Mouse (Mus musculus) layer of hippocampus, postnatal 25 days (tissue): ENCODE results near the gene Bsdc1. TPM values are rescaled to one million over a fixed set of nuclear protein-coding genes. Genes with fewer than 3 reads are reported as not detected.

Experiments used
- DNase-seq, 2 experiments: peaks; one replicate each; pipeline ENCODE4 v3.0.0; 2022; ENCODE audit warnings: mixed read lengths in 2 of 2, low spot score in 1 of 2; ENCODE audit errors: extremely low spot score in 1 of 2
- total RNA-seq, 2 experiments: library from RNA; stranded (reverse); gene quantifications; 2 replicates each; pipeline ENCODE4 v1.2.3; 2021

The Bsdc1 gene
- total RNA-seq, 2 experiments from 2014 or later = 55.4 to 57.7 TPM

GRCm38 (mm10) chr4:129476047-129476446 lies 14.7 kb downstream of the Bsdc1 start:
- no peak for DNase-seq

DNA sequence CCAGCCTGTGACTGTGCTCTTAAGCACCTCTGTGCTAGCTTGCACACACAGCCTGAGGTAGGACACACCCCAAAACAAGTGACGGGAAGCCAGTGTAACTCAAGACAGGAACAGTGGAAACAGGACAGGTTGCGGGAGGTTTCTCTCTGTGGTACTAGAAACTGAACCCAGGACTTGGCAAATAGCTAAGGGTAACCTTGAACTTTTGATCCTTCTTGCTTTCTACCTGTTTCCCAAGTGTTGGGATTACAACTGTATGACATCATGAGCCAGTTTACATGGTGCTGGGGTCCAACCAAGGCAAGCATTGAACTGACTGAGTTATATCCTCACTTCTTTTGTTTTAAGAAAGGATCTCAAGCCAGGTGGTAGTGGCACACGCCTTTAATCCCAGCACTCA lies 18.5 kb downstream of the Bsdc1 start:
- DNase-seq = no peak

DNA sequence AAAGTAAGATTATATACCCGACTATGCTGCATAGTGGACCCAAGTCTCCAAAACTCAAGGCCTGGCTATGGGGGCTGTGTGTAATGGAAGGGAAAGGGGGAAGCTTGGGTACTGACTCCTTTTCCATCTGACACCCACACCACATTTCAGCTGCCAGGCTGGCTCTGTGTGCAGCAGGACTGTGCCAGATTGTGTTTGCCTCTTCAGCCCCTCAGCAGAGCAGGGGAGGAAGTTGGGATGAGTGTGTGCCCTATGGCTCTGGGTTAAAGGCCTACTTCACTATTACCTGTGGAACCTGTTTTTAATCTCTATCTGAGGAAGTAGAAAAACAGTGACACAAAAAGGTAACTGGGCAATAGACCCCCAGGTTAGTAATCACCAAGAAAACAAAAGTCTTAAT lies 19.7 kb downstream of the Bsdc1 start:
- no peak for DNase-seq

DNA sequence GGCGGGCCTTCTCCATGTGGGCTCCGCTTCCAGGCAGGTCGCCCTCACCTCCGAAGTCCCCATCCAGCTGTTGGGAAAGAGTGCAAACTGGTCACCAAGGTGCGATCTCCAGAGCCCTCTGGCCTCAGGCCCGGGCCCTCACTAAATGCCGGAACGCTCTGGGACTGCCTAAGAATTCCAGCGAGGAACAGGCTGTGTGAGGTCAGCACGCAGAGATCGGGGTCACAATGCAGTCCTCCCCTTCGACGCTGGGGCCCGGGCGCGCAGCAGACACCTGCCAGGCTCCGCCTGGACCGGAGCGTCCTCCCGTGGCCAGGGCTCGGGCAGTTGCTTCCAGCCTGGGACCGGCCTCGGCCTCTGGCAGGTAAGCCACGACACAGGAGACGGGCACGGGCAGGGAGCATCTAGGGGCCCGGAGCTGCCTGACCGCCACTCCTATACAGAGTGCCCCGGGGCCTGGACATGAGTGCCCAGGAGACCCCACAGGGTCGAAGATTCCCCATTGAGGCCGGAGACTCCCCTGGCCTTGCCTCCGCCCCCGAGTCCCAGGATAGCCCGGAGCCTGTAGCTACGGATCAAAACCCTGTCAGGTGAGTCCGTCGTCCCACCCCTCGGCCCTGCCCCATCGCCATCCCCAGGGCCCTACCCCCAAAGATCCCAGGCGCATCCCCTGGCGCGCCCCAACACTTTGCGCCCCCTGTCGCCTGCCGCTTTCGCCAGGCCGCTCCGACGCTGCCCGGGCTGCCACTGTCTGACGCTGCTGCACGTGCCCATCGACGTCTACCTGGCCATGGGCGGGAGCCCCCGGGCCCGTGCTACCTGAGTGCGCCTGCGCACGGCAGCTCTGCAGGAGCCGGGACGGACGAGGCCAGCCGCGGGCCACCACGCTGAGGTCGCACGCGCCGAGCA lies 29.8 kb downstream of the Bsdc1 start, which contains the start of the genes Tssk3 and Fam229a:
Tssk3 (minus strand) TSS at position 51 of the 909 bp plus-strand sequence.
Fam229a (plus strand) TSS at position 219 of the 909 bp plus-strand sequence.
- DNase-seq = peak in 1 of 2 experiments; percentile 31

DNA sequence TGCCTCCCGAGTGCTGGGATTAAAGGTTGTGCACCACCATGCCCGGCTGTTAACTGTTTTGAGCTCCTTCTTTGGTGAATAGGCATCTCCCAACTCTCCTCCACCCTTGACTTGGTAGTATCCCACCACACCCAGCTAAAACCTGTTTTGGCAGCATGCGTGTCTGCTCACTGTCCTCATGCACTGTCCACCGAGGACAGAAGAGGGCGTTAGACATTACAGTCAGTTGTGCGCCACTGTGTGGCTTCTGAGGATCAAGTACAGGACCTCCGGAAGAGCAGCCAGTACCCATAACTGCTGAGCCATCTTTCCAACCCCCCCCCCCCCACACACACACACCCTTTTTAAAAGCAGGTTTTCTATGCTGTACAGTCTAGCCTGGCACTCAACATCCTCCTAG lies 33.3 kb downstream of the Bsdc1 start:
- no peak for DNase-seq

DNA sequence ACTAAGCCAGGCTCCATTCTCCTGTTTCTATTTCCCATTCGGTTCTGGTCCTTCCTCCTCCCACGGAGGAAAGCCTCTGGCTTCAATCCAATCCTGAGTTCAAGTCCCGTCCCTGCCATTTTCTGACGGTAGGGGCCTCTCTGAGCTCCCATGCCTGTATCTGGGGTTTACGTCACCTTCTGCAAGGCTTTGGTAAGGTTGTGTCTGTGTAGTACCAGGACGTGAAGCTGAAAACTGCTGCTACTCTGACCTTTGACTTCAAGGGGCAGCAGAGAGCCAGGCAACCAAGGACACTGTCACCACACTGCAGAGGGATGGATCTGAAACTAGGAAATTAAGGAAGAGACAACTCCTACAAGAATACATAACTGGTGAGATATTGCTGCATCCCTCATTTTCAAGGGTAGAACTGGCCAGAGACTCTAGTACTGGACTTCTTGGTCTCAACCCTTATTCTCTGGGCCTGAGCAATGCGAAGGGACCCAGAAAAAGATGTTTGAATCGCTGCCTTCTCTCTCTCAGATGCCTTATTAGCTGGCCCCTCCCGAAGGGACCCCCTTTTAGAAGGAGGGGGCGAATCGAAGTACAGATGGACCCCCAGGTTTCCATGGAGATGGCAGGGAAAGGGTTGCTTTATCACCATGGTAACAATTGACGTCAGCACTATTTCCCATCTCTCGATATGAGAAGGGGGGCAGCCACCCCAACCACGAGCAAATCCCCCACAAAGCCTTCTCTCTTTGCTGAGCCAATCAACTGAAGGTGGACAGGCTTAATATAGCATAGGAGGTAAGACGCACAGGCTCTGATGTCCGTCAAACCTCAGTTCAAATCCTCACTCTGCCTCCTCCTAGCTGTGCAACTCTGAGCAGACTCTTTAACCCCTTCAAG lies 34.5 kb downstream of the Bsdc1 start:
- DNase-seq = peak in 1 of 2 experiments; percentile 44

DNA sequence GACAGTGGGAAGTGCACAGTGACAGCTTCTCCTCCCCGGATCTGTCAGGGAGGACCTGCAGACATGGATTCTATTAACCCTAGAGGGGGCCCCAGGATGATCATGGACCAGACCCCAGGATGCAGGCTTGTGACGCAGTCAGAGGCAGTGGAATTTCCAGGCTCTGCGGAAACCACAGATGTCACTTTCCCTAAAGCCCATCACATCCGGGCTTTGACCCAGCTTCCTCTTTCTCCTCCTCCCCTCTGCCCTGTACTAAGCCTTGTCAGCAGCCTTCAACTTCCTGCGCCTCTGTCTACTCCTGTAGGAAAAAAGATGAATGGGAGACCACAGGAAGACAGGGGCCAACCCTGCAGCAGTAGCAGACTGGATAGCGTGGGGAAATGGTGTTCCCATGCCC lies 35.2 kb downstream of the Bsdc1 start:
- DNase-seq = no peak

DNA sequence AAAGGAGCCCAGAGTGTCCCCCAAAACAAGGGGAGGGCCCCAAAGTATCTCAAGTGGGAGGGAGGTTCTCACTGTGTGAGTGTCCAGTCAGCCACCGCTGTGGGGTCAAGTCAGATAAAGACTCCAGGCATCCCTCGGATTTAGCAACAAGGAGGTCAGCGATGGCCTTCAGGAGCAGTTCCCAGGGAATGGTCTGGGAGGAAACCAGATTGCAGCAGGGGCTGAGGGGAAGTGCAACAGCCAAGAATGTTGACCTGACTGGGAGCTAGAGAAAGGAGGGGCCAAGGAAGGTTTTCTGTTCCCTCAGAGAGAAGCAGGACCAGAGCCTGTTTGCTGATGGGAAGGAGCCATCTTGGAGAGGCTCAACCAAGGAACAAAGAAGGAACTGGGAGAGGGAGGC lies 37.6 kb downstream of the Bsdc1 start:
- no peak for DNase-seq

GRCm38 (mm10) chr4:129500017-129500416 lies 38.6 kb downstream of the Bsdc1 start:
- no peak for DNase-seq

DNA sequence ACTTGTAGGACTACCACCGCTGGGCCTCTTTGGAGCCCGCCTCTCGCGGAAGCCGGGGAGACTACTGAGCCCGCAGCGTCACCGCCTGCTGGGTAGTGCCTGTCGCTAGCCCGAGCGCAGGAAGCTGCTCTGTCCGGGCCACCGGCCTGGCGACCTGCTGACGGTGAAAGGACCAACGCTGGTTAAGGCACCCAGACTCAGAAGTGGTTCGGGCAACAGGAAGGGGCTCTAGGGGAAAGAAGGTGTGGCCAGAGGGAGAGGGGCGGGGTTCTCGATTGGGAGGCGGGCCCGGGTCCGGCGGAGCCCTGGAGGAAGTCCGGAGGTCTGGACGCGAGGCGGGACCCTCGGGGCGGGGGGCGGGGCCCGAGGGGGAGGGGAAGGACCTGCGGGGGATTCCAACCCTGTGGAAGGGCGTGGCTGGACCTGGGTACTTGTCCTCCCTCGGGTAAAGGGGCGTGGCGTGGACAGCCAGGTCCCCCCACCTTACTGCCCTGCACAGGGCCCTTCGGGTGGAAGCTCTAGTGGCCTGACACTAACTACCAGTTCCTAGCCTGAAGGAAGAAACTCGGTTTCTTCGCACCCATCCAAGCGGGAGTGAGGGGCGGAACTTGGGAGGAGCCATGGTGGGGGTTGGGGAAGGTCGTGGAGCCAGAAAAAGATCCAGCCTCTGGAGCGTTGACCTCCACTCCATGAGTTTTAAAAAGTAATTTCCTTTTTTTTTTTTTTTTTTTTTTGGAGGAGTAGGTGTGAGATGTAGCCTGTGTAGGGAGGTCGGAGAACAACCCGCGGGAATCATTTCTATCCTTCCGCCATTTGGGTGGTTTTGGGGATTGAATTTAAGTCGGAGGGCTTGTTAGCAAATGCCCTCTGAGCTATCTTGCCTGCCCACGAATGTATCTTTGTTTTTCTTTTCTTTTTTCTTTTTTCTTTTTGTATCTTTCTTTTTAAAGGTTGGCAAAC lies 39.5 kb downstream of the Bsdc1 start:
- peak; percentile 54 to 66 for DNase-seq

- DNase-seq = no peak
Observed at GRCm38 (mm10) chr4:129502327-129502888, 41.0 kb downstream of the Bsdc1 start.

DNA sequence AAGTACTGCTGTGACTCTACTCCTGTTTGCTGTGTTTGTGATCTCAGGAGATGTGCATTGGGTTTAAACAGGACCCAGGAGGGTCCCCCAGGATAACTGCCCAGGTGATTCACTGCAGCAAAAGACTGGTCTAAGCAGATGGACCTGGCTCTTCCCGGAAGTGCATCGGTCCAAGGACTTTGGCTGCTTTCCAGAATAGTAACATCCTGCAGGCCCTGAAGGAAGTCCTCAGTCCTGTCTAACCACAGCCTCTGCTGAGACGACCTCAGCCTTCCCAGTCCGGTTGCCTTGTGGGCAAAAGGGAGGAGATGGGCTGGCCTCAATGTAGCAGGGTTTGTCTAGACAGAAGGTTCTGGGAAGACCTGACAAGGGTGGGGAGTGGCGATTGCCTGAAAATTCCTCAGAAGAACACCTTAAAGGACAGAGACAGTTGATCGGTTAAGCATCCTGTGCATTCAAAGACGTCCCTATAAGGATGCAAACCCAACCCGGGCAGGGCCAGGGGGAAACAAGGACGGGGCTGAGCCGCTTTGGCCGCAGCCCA lies 41.6 kb downstream of the Bsdc1 start:
- DNase-seq = no peak

DNA sequence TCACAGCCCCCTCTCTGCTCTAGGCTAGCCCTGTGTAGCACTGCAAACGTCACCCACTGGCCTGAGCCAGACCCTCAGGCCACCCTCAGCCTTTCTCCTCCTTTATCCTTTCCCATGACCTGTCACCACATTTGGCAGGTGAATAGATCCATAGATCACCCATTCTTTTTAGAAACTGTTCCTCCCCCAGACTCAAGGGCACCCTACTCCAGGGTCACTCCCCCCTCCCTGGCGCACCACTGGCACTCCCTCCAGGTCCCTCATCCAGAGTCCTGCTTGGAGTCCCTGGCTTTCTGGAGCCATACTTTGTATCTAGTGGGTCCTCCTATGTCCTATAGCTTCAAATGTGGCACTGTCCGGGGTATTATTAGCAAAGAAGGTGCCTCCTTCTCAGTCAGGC lies 44.1 kb downstream of the Bsdc1 start:
- no peak for DNase-seq

GRCm38 (mm10) chr4:129507434-129508236 lies 46.3 kb downstream of the Bsdc1 start:
- DNase-seq = no peak

GRCm38 (mm10) chr4:129508237-129508515 lies 46.8 kb downstream of the Bsdc1 start:
- no peak for DNase-seq

GRCm38 (mm10) chr4:129508834-129509600 lies 47.6 kb downstream of the Bsdc1 start:
- DNase-seq = no peak

GRCm38 (mm10) chr4:129509650-129510049 lies 48.3 kb downstream of the Bsdc1 start:
- DNase-seq = no peak
